Mouse (Mus musculus): ENCODE data around the gene Sec13.

The Sec13 gene

DNA sequence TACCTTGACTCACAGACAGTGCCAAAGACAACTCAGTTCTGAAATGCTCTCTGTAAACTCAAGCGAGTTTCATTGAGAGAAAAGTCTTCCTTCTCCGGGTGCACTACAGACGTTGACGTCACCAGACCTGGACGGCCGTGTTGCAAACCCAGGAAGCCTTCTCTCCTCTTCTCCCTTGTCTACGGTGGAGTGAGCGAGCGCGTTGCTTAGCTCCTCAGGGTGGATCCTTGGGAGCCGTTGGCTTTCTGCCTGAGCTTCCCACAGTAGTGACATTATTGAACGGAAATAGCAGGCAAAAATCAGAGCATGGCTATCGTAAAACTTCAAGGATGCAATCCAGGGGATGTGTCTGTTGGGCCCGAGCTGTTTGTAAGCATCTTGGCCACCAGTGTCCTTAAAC is 6.7 kb upstream of the Sec13 start:
- H3K9me3 ChIP-seq (ENCODE audit: low read length), result no peaks in the 10 kb centered on the region
- TF ChIP-seq POU5F1 (IDR thresholded peaks at IDR 0.05; ENCODE audit: borderline replicate concordance, low read length) (no peak), NANOG (IDR thresholded peaks at IDR 0.05; ENCODE audit: borderline replicate concordance, low read length) (no peak), CTCF (conservative IDR thresholded peaks at IDR 0.05; ENCODE audit: low read length) (no peak)
- H3K36me3 ChIP-seq (ENCODE audit: insufficient read depth, low read length), result no peaks in the 10 kb centered on the region
- peaks cover 41% of the 10 kb centered on the region for H3K27me3 ChIP-seq (ENCODE audit: insufficient read depth, low read length)
- H3K4me3 ChIP-seq (replicated peaks; ENCODE audit: low read length), result no peak overlapping the region
- peaks cover 26% of the 10 kb centered on the region for H3K4me1 ChIP-seq (replicated peaks; ENCODE audit: low read depth, low read length)

GRCm38 (mm10) chr6:113745117-113745516 is 4.6 kb upstream of the Sec13 start:
- Histone ChIP-seq H3K36me3 (ENCODE audit: insufficient read depth, low read length) (no peaks in the 10 kb centered on the region), H3K4me3 (replicated peaks; ENCODE audit: low read length) (no peak overlapping the region), H3K9me3 (ENCODE audit: low read length) (no peaks in the 10 kb centered on the region), H3K4me1 (replicated peaks; ENCODE audit: low read depth, low read length) (peaks cover 27% of the 10 kb centered on the region), H3K27me3 (ENCODE audit: insufficient read depth, low read length) (peaks cover 33% of the 10 kb centered on the region)
- TF ChIP-seq NANOG (IDR thresholded peaks at IDR 0.05; ENCODE audit: borderline replicate concordance, low read length), result no peak
- TF ChIP-seq POU5F1 (IDR thresholded peaks at IDR 0.05; ENCODE audit: borderline replicate concordance, low read length), result no peak
- TF ChIP-seq CTCF (conservative IDR thresholded peaks at IDR 0.05; ENCODE audit: low read length), result no peak

GRCm38 (mm10) chr6:113743111-113743510 is 2.6 kb upstream of the Sec13 start:
- Histone ChIP-seq H3K27me3 (ENCODE audit: insufficient read depth, low read length) (peaks cover 16% of the 10 kb centered on the region), H3K4me1 (replicated peaks; ENCODE audit: low read depth, low read length) (peaks cover 18% of the 10 kb centered on the region), H3K4me3 (replicated peaks; ENCODE audit: low read length) (no peak overlapping the region), H3K36me3 (ENCODE audit: insufficient read depth, low read length) (peaks cover 7% of the 10 kb centered on the region), H3K9me3 (ENCODE audit: low read length) (no peaks in the 10 kb centered on the region)
- no peak for TF ChIP-seq NANOG (IDR thresholded peaks at IDR 0.05; ENCODE audit: borderline replicate concordance, low read length)
- no peak for TF ChIP-seq CTCF (conservative IDR thresholded peaks at IDR 0.05; ENCODE audit: low read length)
- no peak for TF ChIP-seq POU5F1 (IDR thresholded peaks at IDR 0.05; ENCODE audit: borderline replicate concordance, low read length)

DNA sequence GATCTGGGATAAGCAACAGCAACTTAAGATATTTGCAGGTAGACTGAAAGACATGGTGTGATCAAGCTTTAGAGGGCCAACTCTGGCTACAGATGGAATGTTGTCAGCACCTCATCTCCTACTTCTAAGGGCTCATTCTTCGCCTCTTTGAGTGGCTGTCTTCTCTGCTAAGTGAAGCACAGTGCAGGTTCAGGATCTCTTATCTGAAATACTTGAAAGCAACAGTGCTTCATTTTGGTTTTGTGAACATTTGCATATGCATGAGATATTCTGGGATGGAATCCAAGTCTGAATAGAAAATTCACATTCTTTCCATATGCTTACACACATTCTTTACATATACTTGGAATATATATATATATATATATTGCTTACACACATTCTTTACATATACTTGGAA is 1.8 kb upstream of the Sec13 start:
- Histone ChIP-seq H3K9me3 (ENCODE audit: low read length) (no peaks in the 10 kb centered on the region), H3K4me1 (replicated peaks; ENCODE audit: low read depth, low read length) (peaks cover 14% of the 10 kb centered on the region), H3K27me3 (ENCODE audit: insufficient read depth, low read length) (peaks cover 12% of the 10 kb centered on the region), H3K36me3 (ENCODE audit: insufficient read depth, low read length) (peaks cover 14% of the 10 kb centered on the region), H3K4me3 (replicated peaks; ENCODE audit: low read length) (no peak overlapping the region)
- no peak for TF ChIP-seq NANOG (IDR thresholded peaks at IDR 0.05; ENCODE audit: borderline replicate concordance, low read length)
- no peak for TF ChIP-seq POU5F1 (IDR thresholded peaks at IDR 0.05; ENCODE audit: borderline replicate concordance, low read length)
- TF ChIP-seq CTCF (conservative IDR thresholded peaks at IDR 0.05; ENCODE audit: low read length), result no peak

- Histone ChIP-seq H3K9me3 (ENCODE audit: low read length) (no peaks in the 10 kb centered on the region), H3K4me1 (replicated peaks; ENCODE audit: low read depth, low read length) (peaks cover 16% of the 10 kb centered on the region)
Observed at GRCm38 (mm10) chr6:113741425-113741824, 882 bp upstream of the Sec13 start.

DNA sequence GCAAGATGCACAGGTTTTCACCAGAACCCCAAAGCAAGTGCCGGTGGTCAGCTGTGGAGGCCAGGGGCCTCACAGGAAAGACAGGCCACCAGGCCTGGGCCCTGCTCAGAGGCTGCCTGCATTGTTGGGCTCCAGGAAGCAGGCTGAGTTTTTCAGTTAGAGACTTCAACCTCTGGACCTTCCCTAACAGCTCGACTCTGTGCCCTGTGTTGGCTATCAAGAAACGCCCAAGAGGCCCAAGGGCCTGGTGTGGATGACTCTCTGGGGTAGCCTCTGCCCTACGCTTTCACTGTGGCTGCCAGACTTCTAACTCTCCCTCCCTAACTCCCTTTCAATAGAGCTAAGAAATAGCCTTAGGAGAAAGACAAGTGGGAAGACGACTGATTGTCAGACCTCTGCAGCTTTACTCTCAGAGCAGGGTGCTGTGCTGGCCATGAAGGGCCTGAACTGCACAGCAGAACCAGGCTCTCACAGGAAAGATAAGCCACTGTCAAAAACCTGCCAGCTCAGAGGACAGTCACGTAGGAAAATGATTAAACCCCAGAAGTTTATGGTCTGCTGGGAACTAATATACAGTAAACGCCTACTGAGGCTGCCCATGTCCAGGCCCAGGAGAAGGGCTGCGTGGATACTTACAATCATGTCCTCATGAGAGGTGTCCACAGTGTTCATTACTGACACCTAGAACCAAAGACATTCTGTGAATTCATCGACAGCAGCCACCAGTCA is 3.1 kb downstream of the Sec13 start:
- Histone ChIP-seq H3K9me3 (ENCODE audit: low read length) (peaks cover 5% of the 10 kb centered on the region; the same call in 1 of the 2 replicates), H3K36me3 (ENCODE audit: insufficient read depth, low read length) (peaks cover 62% of the 10 kb centered on the region), H3K4me1 (replicated peaks; ENCODE audit: low read depth, low read length) (peaks cover 19% of the 10 kb centered on the region), H3K27me3 (ENCODE audit: insufficient read depth, low read length) (no peaks in the 10 kb centered on the region), H3K4me3 (replicated peaks; ENCODE audit: low read length) (no peak overlapping the region)
- TF ChIP-seq CTCF (conservative IDR thresholded peaks at IDR 0.05; ENCODE audit: low read length), result no peak
- TF ChIP-seq POU5F1 (IDR thresholded peaks at IDR 0.05; ENCODE audit: borderline replicate concordance, low read length), result no peak
- TF ChIP-seq NANOG (IDR thresholded peaks at IDR 0.05; ENCODE audit: borderline replicate concordance, low read length), result no peak

More at GRCm38 (mm10) chr6:113741425-113741824, 882 bp upstream of the Sec13 start:
- peaks cover 10% of the 10 kb centered on the region for H3K27me3 ChIP-seq (ENCODE audit: insufficient read depth, low read length)
- peaks cover 23% of the 10 kb centered on the region for H3K36me3 ChIP-seq (ENCODE audit: insufficient read depth, low read length)
- H3K4me3 ChIP-seq (replicated peaks; ENCODE audit: low read length), result no peak overlapping the region
- TF ChIP-seq NANOG (IDR thresholded peaks at IDR 0.05; ENCODE audit: borderline replicate concordance, low read length) (no peak), POU5F1 (IDR thresholded peaks at IDR 0.05; ENCODE audit: borderline replicate concordance, low read length) (no peak), CTCF (conservative IDR thresholded peaks at IDR 0.05; ENCODE audit: low read length) (no peak)

- no peak overlapping the region for H3K4me3 ChIP-seq (replicated peaks; ENCODE audit: low read length)
Observed at GRCm38 (mm10) chr6:113731296-113731695, 9.2 kb downstream of the Sec13 start.

GRCm38 (mm10) chr6:113728181-113728580 is 12.4 kb downstream of the Sec13 start:
- peaks cover 99% of the 10 kb centered on the region for H3K36me3 ChIP-seq (ENCODE audit: insufficient read depth, low read length)
- peaks cover 2% of the 10 kb centered on the region; the same call in 1 of the 2 replicates for H3K9me3 ChIP-seq (ENCODE audit: low read length)
- H3K27me3 ChIP-seq (ENCODE audit: insufficient read depth, low read length), result no peaks in the 10 kb centered on the region
- TF ChIP-seq NANOG (IDR thresholded peaks at IDR 0.05; ENCODE audit: borderline replicate concordance, low read length) (no peak), CTCF (conservative IDR thresholded peaks at IDR 0.05; ENCODE audit: low read length) (no peak), POU5F1 (IDR thresholded peaks at IDR 0.05; ENCODE audit: borderline replicate concordance, low read length) (no peak)
- H3K4me3 ChIP-seq (replicated peaks; ENCODE audit: low read length), result no peak overlapping the region
- H3K4me1 ChIP-seq (replicated peaks; ENCODE audit: low read depth, low read length), result no peaks in the 10 kb centered on the region

More at GRCm38 (mm10) chr6:113731296-113731695, 9.2 kb downstream of the Sec13 start:
- peaks cover 5% of the 10 kb centered on the region; the same call in 1 of the 2 replicates for H3K9me3 ChIP-seq (ENCODE audit: low read length)
- peaks cover 99% of the 10 kb centered on the region for H3K36me3 ChIP-seq (ENCODE audit: insufficient read depth, low read length)
- no peaks in the 10 kb centered on the region for H3K27me3 ChIP-seq (ENCODE audit: insufficient read depth, low read length)
- 0 out of 2 replicates have a peak, but pooled peaks cover 1% of the 10 kb centered on the region for H3K4me1 ChIP-seq (replicated peaks; ENCODE audit: low read depth, low read length)
- TF ChIP-seq NANOG (IDR thresholded peaks at IDR 0.05; ENCODE audit: borderline replicate concordance, low read length) (no peak), CTCF (conservative IDR thresholded peaks at IDR 0.05; ENCODE audit: low read length) (no peak), POU5F1 (IDR thresholded peaks at IDR 0.05; ENCODE audit: borderline replicate concordance, low read length) (no peak)
